Mouse (Mus musculus): ENCODE measurements around the gene Gpam.

DNA sequence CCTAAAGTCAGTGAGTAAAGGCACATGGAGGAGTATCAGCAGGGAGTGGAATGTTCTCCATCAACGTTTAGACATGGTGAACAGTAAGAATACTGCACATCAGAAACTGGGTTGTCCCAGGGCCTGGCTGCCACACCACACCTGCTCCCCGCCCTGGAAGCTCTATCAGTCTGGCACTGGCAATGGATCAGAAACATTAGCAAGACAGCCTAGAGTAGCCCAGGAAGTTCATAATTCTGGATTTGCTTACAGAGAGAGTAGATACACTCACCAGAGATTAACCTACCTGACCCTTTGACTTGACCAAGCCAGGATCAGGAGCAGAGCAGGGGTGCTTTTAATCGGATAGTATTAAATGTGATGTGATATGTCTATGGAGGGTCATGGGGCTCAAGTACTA lies 1.6 kb downstream of the Gpam start:
- no peak for TF ChIP-seq CTCF (conservative IDR thresholded peaks at IDR 0.05; ENCODE audit: low read length)
- TF ChIP-seq NANOG (IDR thresholded peaks at IDR 0.05; ENCODE audit: borderline replicate concordance, low read length): no peak

Measured in E14TG2a.4 (cell line).